Mouse (Mus musculus) spleen, embryonic (tissue): ENCODE results near the gene Arhgap31.
"Not testable (repeated sequence)": the region's sequence is repeated elsewhere in the genome, so short reads cannot be mapped to it uniquely, and the experiment has no call there.

Experiments used
- CTCF ChIA-PET: fragments of 350-600 bp; sonication (Branson Sonifier 250); formaldehyde crosslinking; loops from one replicate; lab custom pipeline; 2022; lab: Charles Lee

Gene Arhgap31

GRCm38 (mm10) chr16:38728576-38729132, 15.6 kb upstream of the Arhgap31 start:
- CTCF ChIA-PET, result no interaction called here

- CTCF ChIA-PET, result interaction anchor here (0.9 kb wide), 1 partner anchor 13 kb away, joined by 4 read pairs; no protein-coding TSS in a partner anchor
Observed at GRCm38 (mm10) chr16:38724974-38725373, 11.9 kb upstream of the Arhgap31 start.

- CTCF ChIA-PET, result no interaction called here
Observed at GRCm38 (mm10) chr16:38724256-38724655, 11.2 kb upstream of the Arhgap31 start.

GRCm38 (mm10) chr16:38721377-38721776, 8.3 kb upstream of the Arhgap31 start:
- CTCF ChIA-PET, result no interaction called here

GRCm38 (mm10) chr16:38714259-38714526, 1.1 kb upstream of the Arhgap31 start:
- CTCF ChIA-PET, result not testable (repeated sequence)

- CTCF ChIA-PET, result interaction anchor here (0.5 kb wide), 1 partner anchor 119 kb away, joined by 3 read pairs; no protein-coding TSS in a partner anchor
Observed at GRCm38 (mm10) chr16:38713404-38714258, 557 bp upstream of the Arhgap31 start.

GRCm38 (mm10) chr16:38712105-38712504, 969 bp downstream of the Arhgap31 start:
- CTCF ChIA-PET, result interaction anchor here (0.6 to 0.9 kb wide), 2 partner anchors 13 to 513 kb away, joined by 4 to 8 read pairs; no protein-coding TSS in a partner anchor

GRCm38 (mm10) chr16:38711245-38711644, 1.8 kb downstream of the Arhgap31 start:
- CTCF ChIA-PET, result no interaction called here

GRCm38 (mm10) chr16:38708962-38709520, 4.0 kb downstream of the Arhgap31 start:
- CTCF ChIA-PET, result no interaction called here

GRCm38 (mm10) chr16:38706782-38707181, 6.3 kb downstream of the Arhgap31 start:
- CTCF ChIA-PET, result no interaction called here

- CTCF ChIA-PET, result no interaction called here
Observed at GRCm38 (mm10) chr16:38705531-38706281, 7.4 kb downstream of the Arhgap31 start.

- CTCF ChIA-PET, result no interaction called here
Observed at GRCm38 (mm10) chr16:38703501-38703900, 9.6 kb downstream of the Arhgap31 start.

GRCm38 (mm10) chr16:38702316-38702715, 10.8 kb downstream of the Arhgap31 start:
- CTCF ChIA-PET, result no interaction called here

- CTCF ChIA-PET, result no interaction called here
Observed at GRCm38 (mm10) chr16:38701492-38702185, 11.4 kb downstream of the Arhgap31 start.

GRCm38 (mm10) chr16:38700392-38701162, 12.5 kb downstream of the Arhgap31 start:
- CTCF ChIA-PET, result interaction anchor here (0.6 kb wide), 1 partner anchor 327 kb away, joined by 8 read pairs; no protein-coding TSS in a partner anchor

GRCm38 (mm10) chr16:38697611-38698010, 15.5 kb downstream of the Arhgap31 start:
- CTCF ChIA-PET, result no interaction called here

GRCm38 (mm10) chr16:38695557-38695956, 17.5 kb downstream of the Arhgap31 start:
- CTCF ChIA-PET, result no interaction called here

GRCm38 (mm10) chr16:38694906-38695540, 18.1 kb downstream of the Arhgap31 start:
- CTCF ChIA-PET, result no interaction called here

- CTCF ChIA-PET, result no interaction called here
Observed at GRCm38 (mm10) chr16:38690501-38690900, 22.6 kb downstream of the Arhgap31 start.

- CTCF ChIA-PET, result no interaction called here
Observed at GRCm38 (mm10) chr16:38689786-38690185, 23.3 kb downstream of the Arhgap31 start.
